Mouse (Mus musculus) kidney, embryonic 16.5 days (tissue): ENCODE results near the gene Relb. TPM values are rescaled to one million over a fixed set of nuclear protein-coding genes. Genes with fewer than 3 reads are reported as not detected.

Experiments used
- ATAC-seq: fragments of 200-750 bp; cut with Nextera tagmentation; 2 replicates; pipeline ENCODE4 v1.8.0; 2017; ENCODE audit warnings: moderate TSS enrichment; ENCODE audit not compliant: low FRiP score, low TSS enrichment
- H3K27ac ChIP-seq: fragments of 300-500 bp; sonication (generic); 2 replicates; pipeline ENCODE4 v1.5.1; 2014; ENCODE audit warnings: low read length
- H3K27me3 ChIP-seq: fragments of 300-500 bp; sonication (generic); 2 replicates; pipeline ENCODE4 v1.6.1; 2014; ENCODE audit warnings: low read length, control low read depth, mixed read lengths; ENCODE audit not compliant: insufficient read depth
- H3K36me3 ChIP-seq: fragments of 300-500 bp; sonication (generic); 2 replicates; pipeline ENCODE4 v1.6.1; 2014; ENCODE audit warnings: low read length, control low read depth, mixed read lengths; ENCODE audit not compliant: insufficient read depth
- H3K4me1 ChIP-seq: fragments of 300-500 bp; sonication (generic); 2 replicates; pipeline ENCODE4 v1.6.1; 2014; ENCODE audit warnings: low read length, control low read depth, mixed read lengths; ENCODE audit not compliant: insufficient read depth
- H3K4me2 ChIP-seq: fragments of 300-500 bp; sonication (generic); replicated peaks from 2 replicates; pipeline ENCODE4 v1.6.1; 2014; ENCODE audit warnings: low read depth, low read length
- H3K4me3 ChIP-seq: fragments of 300-500 bp; sonication (generic); 2 replicates; pipeline ENCODE4 v1.5.1; 2014; ENCODE audit warnings: mild to moderate bottlenecking, low read length
- H3K9ac ChIP-seq: fragments of 300-500 bp; sonication (generic); replicated peaks from 2 replicates; pipeline ENCODE4 v1.6.1; 2014; ENCODE audit warnings: low read length
- H3K9me3 ChIP-seq: fragments of 300-500 bp; sonication (generic); 2 replicates; pipeline ENCODE4 v1.6.1; 2016; ENCODE audit warnings: low read length, control low read depth
- WGBS: fragments of 180-500 bp; shearing (Covaris S2); extraction: QIAGEN DNeasy Blood & Tissue Kit; methylation state at CpG from one replicate; pipeline ENCODE4 v1.1.7; 2014; 5-methylcytosine and 5-hydroxymethylcytosine counted together
- polyA plus RNA-seq: library from polyadenylated mRNA; unstranded; fragments of >200 nt; fragmentation: Nextera tagmentation; extraction: Ambion mirVana; gene quantifications from 2 replicates; pipeline ENCODE4 v1.2.1, GENCODE M21; 2015

Relb gene
- polyA plus RNA-seq, 1 experiment from 2014 or later: 10.6 TPM

- Histone ChIP-seq H3K27ac (peak within 1 kb of the TSS; percentile 95), H3K9ac (peak within 1 kb of the TSS; percentile 94), H3K4me1 (peaks cover 20% of the 10 kb centered on the region), H3K27me3 (no peaks in the 10 kb centered on the region), H3K36me3 (peaks cover 3% of the 10 kb centered on the region; the same call in 1 of the 2 replicates), H3K4me2 (peak within 1 kb of the TSS; percentile 88), H3K9me3 (no peaks in the 10 kb centered on the region), H3K4me3 (peak within 1 kb of the TSS; percentile 95)
- peak; percentile 84 for ATAC-seq
- WGBS: under 1% methylated on average over 60 of the region's 63 CpGs
Measured at GRCm38 (mm10) chr7:19664955-19665841, 36.0 kb upstream of the Relb start, which contains the start of gene Clptm1. Clptm1 (minus strand) TSS chr7:19665033.

DNA sequence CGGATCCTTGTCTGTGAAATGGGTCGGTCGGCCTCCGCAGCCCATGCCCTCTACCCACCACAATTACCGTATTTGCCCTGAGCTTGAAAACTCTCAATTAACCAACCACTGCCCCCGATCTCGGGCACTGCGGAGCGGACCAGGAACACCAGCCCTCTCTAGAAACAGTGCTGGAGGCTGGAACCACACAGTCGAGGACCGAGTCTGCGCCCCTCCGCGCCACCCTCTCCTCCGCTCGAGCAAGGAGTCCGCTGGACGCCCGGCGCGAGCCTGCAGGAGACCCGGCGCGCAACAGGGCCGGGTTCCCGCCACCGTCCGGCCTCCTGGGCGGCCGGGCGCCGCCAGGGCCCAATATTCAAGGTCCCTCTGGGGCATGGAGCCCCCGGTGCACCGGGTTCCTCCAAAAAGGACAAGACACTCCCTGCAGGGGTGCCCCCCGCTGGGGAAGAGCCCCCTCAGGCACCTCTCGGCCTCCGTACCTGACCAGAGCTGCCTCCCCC, 35.3 kb upstream of the Relb start:
- under 1% methylated on average over 36 of the region's 37 CpGs for WGBS
- ATAC-seq: no peak; the same call in 1 of the 2 replicates

DNA sequence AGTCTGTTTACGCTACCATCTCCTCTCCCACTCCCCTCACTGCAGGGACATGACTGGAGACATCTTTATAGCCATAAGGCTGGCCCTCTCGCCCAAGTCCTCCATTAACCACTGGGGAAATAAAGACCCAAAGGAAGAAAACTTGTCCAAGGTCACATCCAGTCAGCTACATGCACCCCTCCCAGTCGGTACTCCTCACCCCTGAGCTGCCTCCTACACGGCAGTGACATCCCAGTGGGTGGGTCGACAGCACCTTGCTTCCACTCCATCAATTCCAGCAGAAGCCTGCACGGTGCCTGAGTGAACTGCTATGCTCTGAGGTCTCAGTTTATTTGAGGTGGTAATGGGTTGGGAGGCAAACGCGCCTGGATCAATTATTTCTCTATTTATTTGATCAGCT, 34.7 kb upstream of the Relb start:
- Histone ChIP-seq H3K36me3 (peaks cover 11% of the 10 kb centered on the region; the same call in 1 of the 2 replicates), H3K27ac (no peak overlapping the region), H3K9me3 (no peaks in the 10 kb centered on the region), H3K4me1 (peaks cover 14% of the 10 kb centered on the region), H3K4me3 (peak overlapping the region; percentile 95), H3K9ac (peak overlapping the region; percentile 94), H3K4me2 (peak overlapping the region; percentile 88), H3K27me3 (no peaks in the 10 kb centered on the region)
- 9% methylated on average over 8 of the region's 8 CpGs for WGBS
- 0 out of 2 replicates have a peak, but pooled peaks have one; percentile 8 for ATAC-seq

More for the DNA sequence above, 35.3 kb upstream of the Relb start:
- H3K9ac ChIP-seq: peak overlapping the region; percentile 94
- peak overlapping the region; percentile 16; the same call in 1 of the 2 replicates for H3K27ac ChIP-seq
- H3K4me1 ChIP-seq: peaks cover 19% of the 10 kb centered on the region
- H3K27me3 ChIP-seq: no peaks in the 10 kb centered on the region
- H3K4me2 ChIP-seq: peak overlapping the region; percentile 88
- H3K9me3 ChIP-seq: no peaks in the 10 kb centered on the region
- H3K4me3 ChIP-seq: peak overlapping the region; percentile 95
- peaks cover 8% of the 10 kb centered on the region; the same call in 1 of the 2 replicates for H3K36me3 ChIP-seq

DNA sequence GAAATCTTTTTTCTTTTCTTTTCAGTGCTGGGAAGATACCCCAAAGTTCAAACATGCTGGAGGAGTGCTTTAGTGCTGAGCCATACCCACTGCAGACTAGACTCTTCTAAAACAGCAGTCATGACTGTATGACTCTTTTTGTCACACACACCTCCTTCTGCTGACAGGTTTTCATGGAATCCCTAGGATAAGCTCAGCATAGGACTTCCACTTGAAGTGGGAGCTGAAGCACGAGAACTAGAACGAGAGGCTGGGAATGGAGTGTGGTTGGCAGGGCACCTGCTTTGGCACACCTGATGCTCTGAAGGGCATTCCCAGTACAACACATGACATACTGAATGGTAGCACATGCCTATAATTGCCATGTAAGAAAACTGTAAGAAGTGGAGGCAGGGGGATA, 23.4 kb upstream of the Relb start:
- WGBS: 95% methylated on average over 2 of the region's 2 CpGs
- peaks cover 60% of the 10 kb centered on the region for H3K36me3 ChIP-seq
- no peak for ATAC-seq
- no peak overlapping the region for H3K9ac ChIP-seq
- H3K27ac ChIP-seq: no peak overlapping the region
- H3K27me3 ChIP-seq: no peaks in the 10 kb centered on the region
- no peaks in the 10 kb centered on the region for H3K9me3 ChIP-seq
- H3K4me1 ChIP-seq: no peaks in the 10 kb centered on the region
- no peak overlapping the region for H3K4me3 ChIP-seq
- H3K4me2 ChIP-seq: no peak overlapping the region

GRCm38 (mm10) chr7:19651063-19651786, 22.0 kb upstream of the Relb start:
- Histone ChIP-seq H3K27me3 (no peaks in the 10 kb centered on the region), H3K4me2 (no peak overlapping the region), H3K9me3 (no peaks in the 10 kb centered on the region), H3K36me3 (peaks cover 67% of the 10 kb centered on the region), H3K4me3 (no peak overlapping the region), H3K27ac (peak overlapping the region; percentile 29; the same call in 1 of the 2 replicates), H3K4me1 (no peaks in the 10 kb centered on the region), H3K9ac (no peak overlapping the region)
- no peak for ATAC-seq
- 87% methylated on average over 6 of the region's 6 CpGs for WGBS

DNA sequence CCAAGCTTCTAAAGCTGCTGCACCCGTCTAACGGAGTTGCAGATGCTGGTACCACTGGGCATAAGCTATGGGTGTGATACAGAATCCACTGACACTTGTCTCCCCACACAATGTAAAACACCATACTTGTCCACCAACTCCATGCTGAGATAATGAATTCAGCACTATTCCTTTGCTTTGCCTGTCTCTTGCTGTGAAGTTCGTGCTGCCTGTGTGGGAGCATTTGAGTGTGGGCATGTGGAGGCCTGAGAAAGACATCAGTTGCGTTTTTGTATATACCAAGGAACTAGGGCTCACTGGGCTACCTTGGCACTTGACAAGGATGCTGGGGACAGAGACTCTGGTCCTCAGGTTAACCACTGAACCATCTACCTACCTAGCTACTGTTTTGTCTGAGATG, 12.0 kb upstream of the Relb start:
- H3K4me2 ChIP-seq: no peak overlapping the region
- ATAC-seq: no peak
- no peak overlapping the region for H3K27ac ChIP-seq
- 90% methylated on average over 4 of the region's 4 CpGs for WGBS
- no peaks in the 10 kb centered on the region for H3K9me3 ChIP-seq
- H3K4me1 ChIP-seq: no peaks in the 10 kb centered on the region
- H3K36me3 ChIP-seq: peaks cover 87% of the 10 kb centered on the region
- H3K4me3 ChIP-seq: no peak overlapping the region
- H3K27me3 ChIP-seq: no peaks in the 10 kb centered on the region
- no peak overlapping the region for H3K9ac ChIP-seq

GRCm38 (mm10) chr7:19635074-19635827, 6.0 kb upstream of the Relb start:
- peaks cover 86% of the 10 kb centered on the region for H3K36me3 ChIP-seq
- no peak overlapping the region for H3K4me2 ChIP-seq
- no peak overlapping the region for H3K4me3 ChIP-seq
- no peak for ATAC-seq
- 86% methylated on average over 11 of the region's 11 CpGs for whole genome bisulfite sequencing
- H3K4me1 ChIP-seq: no peaks in the 10 kb centered on the region
- no peaks in the 10 kb centered on the region for H3K27me3 ChIP-seq
- no peak overlapping the region for H3K9ac ChIP-seq
- no peak overlapping the region for H3K27ac ChIP-seq
- no peaks in the 10 kb centered on the region for H3K9me3 ChIP-seq

DNA sequence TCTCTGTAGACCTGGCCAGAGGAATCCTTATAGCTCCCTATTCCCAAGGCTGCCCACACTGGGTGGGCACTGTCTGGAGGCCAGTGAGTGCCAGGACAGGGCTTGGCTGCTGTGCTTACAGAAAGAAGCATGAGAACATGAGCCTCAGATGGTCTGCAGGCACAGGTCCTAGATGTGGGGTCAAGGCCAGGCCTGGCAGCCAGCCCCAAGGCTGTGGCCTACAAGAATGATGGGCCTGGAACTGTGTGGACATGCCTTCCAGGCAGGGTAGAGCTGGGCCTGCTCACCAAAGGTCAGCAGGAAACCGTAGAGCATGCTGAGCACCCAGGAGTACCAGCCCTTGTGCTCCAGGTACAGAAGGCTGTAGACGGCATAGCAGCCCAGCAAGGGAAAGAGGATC, 5.4 kb upstream of the Relb start:
- Histone ChIP-seq H3K4me3 (no peak overlapping the region), H3K4me1 (peaks cover 3% of the 10 kb centered on the region; the same call in 1 of the 2 replicates), H3K27ac (no peak overlapping the region), H3K9ac (no peak overlapping the region), H3K4me2 (no peak overlapping the region), H3K9me3 (no peaks in the 10 kb centered on the region), H3K27me3 (no peaks in the 10 kb centered on the region), H3K36me3 (peaks cover 79% of the 10 kb centered on the region)
- ATAC-seq: no peak
- 94% methylated on average over 2 of the region's 2 CpGs for WGBS

GRCm38 (mm10) chr7:19633855-19634254, 4.6 kb upstream of the Relb start:
- Histone ChIP-seq H3K9me3 (no peaks in the 10 kb centered on the region), H3K4me3 (no peak overlapping the region), H3K4me1 (peaks cover 5% of the 10 kb centered on the region; the same call in 1 of the 2 replicates), H3K36me3 (peaks cover 72% of the 10 kb centered on the region), H3K27me3 (no peaks in the 10 kb centered on the region), H3K4me2 (no peak overlapping the region), H3K27ac (no peak overlapping the region), H3K9ac (no peak overlapping the region)
- ATAC-seq: no peak
- 92% methylated on average over 15 of the region's 15 CpGs for WGBS
